Mouse (Mus musculus) liver, embryonic 12.5 days (tissue): ENCODE data around the gene Snph. TPM values are rescaled to one million over a fixed set of nuclear protein-coding genes. Genes with fewer than 3 reads are reported as not detected.

Experiments used
- polyA plus RNA-seq: library from polyadenylated mRNA; unstranded; fragments of >200 nt; fragmentation: Nextera tagmentation; extraction: Ambion mirVana; gene quantifications from 2 replicates; pipeline ENCODE4 v1.2.1, GENCODE M21; 2016

Gene Snph
- polyA plus RNA-seq, 1 experiment from 2014 or later = 0.04 TPM

Other genes starting within 250 kb of the Snph start
- gene 4921509C19Rik, start 156.4 kb downstream of the Snph start, polyA plus RNA-seq = not detected in 2 replicates
- gene Nsfl1c, start 138.4 kb downstream of the Snph start, polyA plus RNA-seq = 111 and 117 TPM in 2 replicates
- gene Fkbp1a, start 90.1 kb downstream of the Snph start, polyA plus RNA-seq = 233 and 244 TPM in 2 replicates
- gene Sdcbp2, start 60.0 kb downstream of the Snph start, polyA plus RNA-seq = 0.16 and 0.45 TPM in 2 replicates
- gene Rad21l, start 35.9 kb upstream of the Snph start, polyA plus RNA-seq = not detected in 2 replicates
- 0.11 and 0.30 TPM in 2 replicates for gene Tmem74b, start 69.4 kb upstream of the Snph start, polyA plus RNA-seq
- 47.3 and 54.6 TPM in 2 replicates for gene Psmf1, start 111.6 kb upstream of the Snph start, polyA plus RNA-seq
- 0.11 TPM in 1 of 2 replicates, not detected in the other for gene Rspo4, start 210.3 kb upstream of the Snph start, polyA plus RNA-seq